Mouse (Mus musculus): ENCODE data around the gene Tal1.

Tal1 gene

GRCm38 (mm10) chr4:115056371-115056920, at the start of gene Tal1:
TSS of gene Tal1 (plus strand) at chr4:115056426.
- DNase-seq: peak; percentile 71

GRCm38 (mm10) chr4:115014276-115014675, 42.0 kb upstream of the Tal1 start:
- DNase-seq: no peak

DNA sequence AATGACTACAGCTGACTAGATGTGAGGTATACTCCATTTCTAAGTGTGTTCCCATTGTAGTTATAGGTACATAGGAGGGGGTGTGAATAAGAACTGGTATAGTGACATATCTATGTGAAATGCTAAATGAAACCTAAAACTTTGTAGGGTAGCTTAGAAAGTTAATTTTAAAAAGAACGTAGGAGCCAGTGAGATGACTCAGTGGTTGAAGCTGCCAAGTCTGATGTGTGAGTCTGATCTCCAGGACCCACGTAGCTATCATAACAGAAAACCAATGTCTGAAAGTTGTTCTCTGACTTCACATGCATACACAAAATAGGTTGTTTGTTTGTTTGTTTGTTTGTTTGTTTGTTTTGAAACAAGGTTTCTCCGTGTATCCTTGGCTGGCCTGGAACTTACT, 36.2 kb upstream of the Tal1 start:
- DNase-seq: no peak

DNA sequence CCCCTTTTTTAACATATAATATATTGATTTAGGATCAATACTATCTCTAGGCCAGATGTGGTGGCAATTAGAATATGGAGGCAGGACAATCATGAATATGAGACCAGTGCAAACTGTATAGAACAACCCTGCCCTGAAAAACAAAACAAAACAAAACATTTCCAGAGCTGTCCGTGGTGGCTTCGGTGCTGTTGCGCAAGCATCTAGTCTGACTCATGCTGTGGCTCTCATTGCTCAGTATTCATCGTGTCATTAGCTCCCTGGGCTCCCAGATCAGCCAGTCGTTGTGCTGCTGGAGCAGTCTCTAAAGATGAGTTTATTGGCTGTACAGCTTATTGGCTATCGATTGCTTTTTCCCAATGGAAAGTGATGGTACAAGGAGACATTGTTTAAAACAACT, 21.2 kb upstream of the Tal1 start:
- no peak for DNase-seq

DNA sequence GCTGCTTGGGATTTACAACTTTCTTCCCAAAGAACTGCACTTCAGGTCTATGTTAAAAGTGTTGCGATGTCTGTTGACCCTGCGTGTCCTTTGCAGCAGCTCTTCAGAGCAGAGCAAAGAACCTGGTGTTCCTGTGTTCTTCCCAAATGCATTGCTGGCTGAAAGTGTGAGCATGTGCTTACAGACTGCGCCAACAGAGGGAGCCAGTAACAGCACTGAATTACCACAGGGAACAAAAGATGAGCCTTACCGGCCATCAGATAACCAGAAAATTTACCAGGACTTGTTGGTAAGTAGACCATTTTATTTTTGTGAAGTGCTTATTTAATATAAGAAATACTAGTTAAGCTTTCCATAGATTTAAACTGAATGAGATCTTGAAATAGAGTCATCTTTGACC, 18.0 kb upstream of the Tal1 start:
- DNase-seq: peak; percentile 68

GRCm38 (mm10) chr4:115045621-115046020, 10.6 kb upstream of the Tal1 start:
- DNase-seq: no peak

- DNase-seq: peak; percentile 53
These were observed 8.5 kb upstream of the Tal1 start for GRCm38 (mm10) chr4:115047750-115048149.

- peak; percentile 9 for DNase-seq
These were observed 8.0 kb upstream of the Tal1 start for GRCm38 (mm10) chr4:115048190-115048589.

- no peak for DNase-seq
These were observed 5.0 kb upstream of the Tal1 start for GRCm38 (mm10) chr4:115051245-115051644.

- DNase-seq: peak; percentile 79
These were observed 3.8 kb upstream of the Tal1 start for GRCm38 (mm10) chr4:115052343-115053005.

GRCm38 (mm10) chr4:115055044-115055443, 1.2 kb upstream of the Tal1 start:
- DNase-seq: no peak

GRCm38 (mm10) chr4:115055691-115056090, 535 bp upstream of the Tal1 start:
- DNase-seq: no peak

GRCm38 (mm10) chr4:115056921-115057673, 871 bp downstream of the Tal1 start:
- peak; percentile 55 for DNase-seq

DNA sequence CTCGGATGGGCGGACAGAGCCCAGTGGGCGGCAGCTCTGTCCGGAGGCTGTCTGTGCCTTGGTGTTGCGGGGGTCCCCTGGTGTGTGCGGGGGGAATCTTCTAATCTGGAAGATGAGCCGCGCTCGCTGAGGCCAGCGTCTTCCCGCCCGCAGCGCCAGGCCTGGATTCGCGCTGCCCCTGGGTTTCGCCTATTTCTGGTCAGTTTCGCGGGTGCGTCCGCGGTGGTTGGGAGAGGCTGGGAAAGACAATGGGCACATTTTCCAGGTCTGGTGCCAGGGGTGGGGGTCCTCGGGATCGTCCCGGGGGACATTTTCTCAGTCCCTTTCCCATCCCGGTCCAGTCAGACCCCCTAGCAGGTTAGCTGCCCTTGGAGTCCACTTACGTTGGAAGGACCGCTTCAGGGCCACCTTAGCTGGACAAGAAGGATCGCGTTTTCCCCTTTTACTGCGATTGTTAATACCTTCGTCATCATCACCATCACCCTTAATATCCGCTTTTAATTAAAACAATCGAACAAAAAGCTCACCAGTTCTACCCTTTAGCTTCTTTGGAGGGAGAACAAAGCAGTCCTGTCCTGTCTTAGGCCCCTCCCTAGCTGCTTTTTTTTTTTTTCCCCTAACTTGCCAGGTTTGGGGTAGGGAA, 1.6 kb downstream of the Tal1 start:
- peak; percentile 50 for DNase-seq

GRCm38 (mm10) chr4:115058317-115058761, 2.1 kb downstream of the Tal1 start:
- peak; percentile 43 for DNase-seq

DNA sequence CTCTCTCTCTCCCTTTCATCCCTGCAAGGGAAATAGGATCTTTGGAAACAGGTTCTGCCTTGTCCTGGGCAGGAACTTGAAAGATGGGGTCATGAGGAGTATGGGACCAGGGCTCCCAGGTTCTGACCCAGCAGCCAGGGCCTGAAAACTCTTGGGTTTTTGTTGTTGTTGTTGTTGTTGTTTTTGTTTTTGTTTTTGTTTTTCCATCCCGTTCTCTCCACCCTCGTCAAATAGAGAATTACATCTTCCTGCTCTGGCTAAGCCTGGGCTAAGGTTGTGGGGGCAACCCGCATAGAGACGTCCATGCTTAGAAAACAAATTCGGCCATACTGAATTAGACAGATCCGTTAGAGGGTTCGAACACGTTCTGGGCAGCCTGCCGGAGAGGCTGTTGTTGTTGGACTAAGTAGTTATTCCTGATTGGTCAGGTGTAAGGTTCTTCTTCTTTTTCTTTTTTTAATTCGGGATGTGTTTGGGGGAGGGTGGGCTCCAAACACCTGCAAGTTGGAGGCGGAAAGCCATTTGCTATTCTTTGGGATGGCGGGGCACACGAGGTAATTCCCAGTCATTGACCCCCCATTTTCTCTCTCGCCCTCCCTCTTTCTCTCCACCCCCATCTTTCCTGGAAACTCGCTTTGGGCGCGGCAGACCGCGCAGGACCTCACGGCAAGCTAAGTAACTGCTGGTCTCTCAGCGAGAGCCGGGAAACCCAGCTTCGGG, 2.8 kb downstream of the Tal1 start:
- peak; percentile 30 for DNase-seq

DNA sequence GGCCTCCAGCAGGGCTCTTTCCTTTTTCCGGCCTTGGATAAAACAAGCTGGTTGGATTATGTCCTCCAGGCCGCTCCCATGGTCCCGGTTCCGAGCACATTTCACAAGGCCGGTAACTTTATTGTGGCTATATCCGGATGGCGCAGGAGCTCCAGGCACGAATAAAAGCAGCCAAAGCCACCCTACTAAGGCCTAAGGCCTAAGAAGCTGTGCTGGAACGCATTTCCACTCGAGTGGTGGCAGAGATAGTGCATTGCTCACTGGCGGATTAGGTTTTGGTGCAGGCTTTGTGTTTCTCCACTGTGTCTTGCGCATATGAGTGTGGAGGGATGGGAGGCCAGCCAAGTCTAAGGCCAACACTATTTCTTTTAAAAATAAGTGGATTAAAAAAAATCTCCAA, 3.6 kb downstream of the Tal1 start:
- DNase-seq: peak; percentile 20

GRCm38 (mm10) chr4:115060753-115061152, 4.5 kb downstream of the Tal1 start:
- no peak for DNase-seq

GRCm38 (mm10) chr4:115062540-115062874, 6.3 kb downstream of the Tal1 start:
- peak; percentile 22 for DNase-seq

DNA sequence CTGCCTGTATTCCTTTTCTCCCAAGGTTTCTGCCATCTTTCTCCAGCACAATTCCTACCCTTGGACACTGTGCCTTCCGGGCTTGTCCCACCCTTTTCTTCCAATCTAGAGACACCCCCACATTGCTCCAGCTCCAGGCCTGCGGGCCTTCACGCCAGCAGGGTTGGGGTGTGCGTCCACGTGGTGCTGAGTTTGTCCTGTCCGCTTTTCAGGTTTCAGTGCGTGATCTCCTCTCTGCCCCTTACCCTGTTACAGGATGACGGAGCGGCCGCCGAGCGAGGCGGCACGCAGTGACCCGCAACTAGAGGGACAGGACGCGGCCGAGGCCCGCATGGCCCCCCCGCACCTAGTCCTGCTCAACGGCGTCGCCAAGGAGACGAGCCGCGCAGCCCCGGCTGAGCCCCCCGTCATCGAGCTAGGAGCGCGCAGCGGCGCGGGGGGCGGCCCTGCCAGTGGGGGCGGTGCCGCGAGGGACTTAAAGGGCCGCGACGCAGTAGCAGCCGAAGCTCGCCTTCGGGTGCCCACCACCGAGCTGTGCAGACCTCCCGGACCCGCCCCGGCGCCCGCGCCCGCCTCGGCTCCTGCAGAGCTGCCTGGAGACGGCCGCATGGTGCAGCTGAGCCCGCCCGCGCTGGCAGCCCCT, 6.8 kb downstream of the Tal1 start:
- DNase-seq: peak; percentile 77

DNA sequence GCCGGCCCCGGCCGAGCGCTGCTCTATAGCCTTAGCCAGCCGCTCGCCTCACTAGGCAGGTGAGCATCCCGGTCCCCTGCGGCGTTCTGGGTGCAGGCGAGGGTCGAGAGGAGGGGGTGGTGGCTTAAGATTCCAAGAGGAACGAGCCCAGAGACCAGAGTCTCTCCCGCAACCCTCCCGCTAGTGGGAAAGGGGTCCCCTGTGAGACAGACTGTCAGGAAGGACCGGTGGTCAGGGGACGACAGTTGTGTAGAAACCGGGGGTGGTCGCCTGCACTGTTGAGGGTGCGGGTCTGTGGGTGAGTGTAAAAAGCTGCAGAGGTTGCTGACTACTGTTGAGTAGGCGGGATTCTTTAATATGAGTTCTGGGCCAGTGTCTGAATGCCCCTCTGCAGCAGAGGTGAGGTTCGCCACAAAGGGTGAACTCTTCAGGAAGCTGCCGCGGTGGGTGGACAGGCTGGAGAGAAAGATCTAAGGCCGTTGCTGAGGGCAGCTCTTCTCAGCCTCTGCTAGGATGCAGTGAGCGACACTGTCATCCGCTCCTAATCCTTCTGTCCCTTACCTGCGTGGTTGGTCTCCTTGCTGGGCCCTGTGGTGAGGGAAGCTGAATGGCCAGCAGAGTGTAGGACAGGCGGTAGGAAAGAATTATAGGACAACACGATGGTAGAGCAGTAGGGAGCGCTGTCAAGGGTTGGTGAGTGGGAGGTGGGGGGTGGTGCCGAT, 7.5 kb downstream of the Tal1 start:
- peak; percentile 10 for DNase-seq

GRCm38 (mm10) chr4:115071668-115072067, 15.4 kb downstream of the Tal1 start:
- DNase-seq: no peak
